Mouse (Mus musculus): ENCODE data around the gene D5Ertd579e.
"Not testable (repeated sequence)": the region's sequence is repeated elsewhere in the genome, so short reads cannot be mapped to it uniquely, and the experiment has no call there.

- not testable (repeated sequence) for TF ChIP-seq CTCF (IDR thresholded peaks at IDR 0.05; ENCODE audit: extremely low read depth, insufficient read length, insufficient replicate concordance, low read depth, low read length); POLR2A (IDR thresholded peaks at IDR 0.05; ENCODE audit: low read depth, low read length)
Measured at GRCm38 (mm10) chr5:36666699-36667098, 29.1 kb downstream of the D5Ertd579e start.
